7 mouse cellular contexts compared by ENCODE assay signal in the genomic region with DNA sequence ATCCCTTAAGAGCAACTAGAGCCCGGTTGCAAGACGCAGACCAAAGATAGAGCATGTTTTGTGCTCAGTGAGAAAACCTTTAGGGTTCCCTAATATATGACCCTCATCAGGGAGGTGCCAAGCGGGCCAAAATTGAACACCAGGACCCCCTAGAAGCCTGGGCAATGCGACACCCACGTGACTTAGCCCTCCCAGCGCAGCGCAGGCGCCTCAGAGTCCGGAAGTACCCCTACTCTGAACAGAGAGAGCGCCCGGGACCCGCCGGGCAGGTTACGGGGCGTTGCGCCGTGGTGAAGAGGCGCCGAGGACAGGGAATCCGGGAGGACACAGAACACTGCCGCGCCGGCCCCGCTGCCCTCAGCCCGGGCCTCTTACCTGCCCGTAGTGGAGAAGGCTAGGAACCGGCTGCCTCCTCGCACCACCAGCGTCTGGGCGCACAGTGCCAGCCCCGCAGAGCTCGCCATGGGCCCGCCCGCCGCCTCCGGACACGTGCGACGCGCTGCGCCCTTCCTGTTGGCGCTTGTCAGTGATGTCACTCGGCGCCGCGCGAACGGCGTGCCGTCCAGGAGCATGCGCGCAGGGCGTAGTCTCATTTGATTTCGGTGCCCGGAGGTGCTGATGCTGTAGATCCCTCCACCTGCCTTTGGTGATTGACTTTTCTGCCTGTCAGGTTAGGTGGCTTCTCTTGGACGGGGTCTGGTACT. TPM values are rescaled to one million over a fixed set of nuclear protein-coding genes. Genes with fewer than 3 reads are reported as not detected.
DNase-seq lines count a peak whose midpoint lies in the region; ATAC-seq lines count a peak whose summit lies in the region.

No protein-coding gene starts in this region.

- H3K4me3 ChIP-seq in intestine, embryonic 16.5 days (ENCODE audit: low read length): peak overlapping the region; percentile 89
- H3K4me3 ChIP-seq in midbrain, embryonic 11.5 days (ENCODE audit: low read depth, low read length): peak overlapping the region; percentile 75

- no peaks in the 10 kb centered on the region for H3K9me3 ChIP-seq in intestine, embryonic 16.5 days (ENCODE audit: control insufficient read depth, low read length)
- no peaks in the 10 kb centered on the region for H3K9me3 ChIP-seq in midbrain, embryonic 11.5 days (ENCODE audit: control insufficient read depth, low read length)

- intact Hi-C loops in gastrocnemius, postnatal 36 days (cut with DNase I): no loop called here
- intact Hi-C loops in left cerebral cortex, postnatal 36 days (cut with DNase I): no loop called here

- ATAC-seq in intestine, embryonic 16.5 days: peak; percentile 98
- ATAC-seq in midbrain, embryonic 11.5 days (ENCODE audit: low FRiP score): peak; percentile 97

- WGBS in intestine, embryonic 16.5 days: under 1% methylated on average over 56 of the region's 56 CpGs
- under 1% methylated on average over 51 of the region's 56 CpGs for WGBS in midbrain, embryonic 11.5 days

- H3K4me1 ChIP-seq in intestine, embryonic 16.5 days (ENCODE audit: control insufficient read depth, insufficient read depth, low read length): peaks cover 12% of the 10 kb centered on the region
- 0 out of 2 replicates have a peak, but pooled peaks cover 3% of the 10 kb centered on the region for H3K4me1 ChIP-seq in midbrain, embryonic 11.5 days (ENCODE audit: control insufficient read depth, insufficient read depth, low read length)

- DNase-seq in adrenal gland, adult 18-20 months (ENCODE audit: low spot score in 2 of 2): peak; percentile 86 to 87
- DNase-seq in embryo, embryonic 11 days: peak; percentile 96
- DNase-seq in gastrocnemius, postnatal 36 days: peak; percentile 70 to 76
- DNase-seq in left cerebral cortex, postnatal 36 days (ENCODE audit: low spot score in 2 of 2): peak; percentile 89 to 90
- peak; percentile 99 for DNase-seq in midbrain, embryonic 11.5 days (ENCODE audit: low spot score, missing footprints)
- DNase-seq in skeletal muscle tissue, adult 2 months (ENCODE audit: low read depth, low spot score): peak; percentile 86

- peak overlapping the region; percentile 80 for H3K4me2 ChIP-seq in intestine, embryonic 16.5 days (ENCODE audit: low read depth, low read length)
- peak overlapping the region; percentile 54 for H3K4me2 ChIP-seq in midbrain, embryonic 11.5 days

- peaks cover 11% of the 10 kb centered on the region for H3K36me3 ChIP-seq in intestine, embryonic 16.5 days (ENCODE audit: control insufficient read depth, insufficient read depth, low read length)
- H3K36me3 ChIP-seq in midbrain, embryonic 11.5 days (ENCODE audit: control insufficient read depth, insufficient read depth, low read length): peaks cover 3% of the 10 kb centered on the region; the same call in 1 of the 2 replicates

- H3K27ac ChIP-seq in intestine, embryonic 16.5 days (ENCODE audit: low read length): peak overlapping the region; percentile 73
- peak overlapping the region; percentile 49; the same call in 1 of the 2 replicates for H3K27ac ChIP-seq in midbrain, embryonic 11.5 days (ENCODE audit: low read depth, low read length)

- H3K27me3 ChIP-seq in intestine, embryonic 16.5 days (replicated peaks; ENCODE audit: control insufficient read depth, insufficient read depth, low read length): no peaks in the 10 kb centered on the region
- H3K27me3 ChIP-seq in midbrain, embryonic 11.5 days (ENCODE audit: control insufficient read depth, insufficient read depth, low read length): no peaks in the 10 kb centered on the region

- H3K9ac ChIP-seq in intestine, embryonic 16.5 days (ENCODE audit: low read depth, low read length): peak overlapping the region; percentile 83
- peak overlapping the region; percentile 73 for H3K9ac ChIP-seq in midbrain, embryonic 11.5 days (ENCODE audit: low read length)

RNA-seq across cellular contexts. Expression of gene Wdr4, which starts 7.8 kb away (rescaled TPM):
- 10 to 100 TPM; 17.6 to 18.4 TPM for total RNA-seq in adrenal gland, adult 18-20 months (2021)
- 1 to 10 TPM; 5.0 to 5.3 TPM for total RNA-seq in gastrocnemius, postnatal 36 days (2021)
- 39.5 and 42.3 TPM in 2 replicates for polyA plus RNA-seq in intestine, embryonic 16.5 days (2015; fragmentation: Nextera tagmentation; extraction: Ambion mirVana)
- total RNA-seq in left cerebral cortex, postnatal 36 days (2021): 10 to 100 TPM; 23.9 to 28.2 TPM
- 35.4 and 39.4 TPM in 2 replicates for polyA plus RNA-seq in midbrain, embryonic 11.5 days (2014; fragmentation: Nextera tagmentation; extraction: Ambion mirVana)

RNA-seq across cellular contexts. Expression of gene Ndufv3, which starts 8.0 kb away (rescaled TPM):
- 100 to 1,000 TPM; 450 to 534 TPM for total RNA-seq in adrenal gland, adult 18-20 months (2021)
- total RNA-seq in gastrocnemius, postnatal 36 days (2021): 100 to 1,000 TPM; 439 to 467 TPM
- 467 and 488 TPM in 2 replicates for polyA plus RNA-seq in intestine, embryonic 16.5 days (2015; fragmentation: Nextera tagmentation; extraction: Ambion mirVana)
- total RNA-seq in left cerebral cortex, postnatal 36 days (2021): 100 to 1,000 TPM; 231 to 260 TPM
- polyA plus RNA-seq in midbrain, embryonic 11.5 days (2014; fragmentation: Nextera tagmentation; extraction: Ambion mirVana): 239 and 249 TPM in 2 replicates

RNA-seq across cellular contexts. Expression of gene Pknox1, which starts 52.6 kb away (rescaled TPM):
- total RNA-seq in adrenal gland, adult 18-20 months (2021): 10 to 100 TPM; 19.0 to 23.0 TPM
- total RNA-seq in gastrocnemius, postnatal 36 days (2021): 1 to 10 TPM; 6.0 to 7.2 TPM
- polyA plus RNA-seq in intestine, embryonic 16.5 days (2015; fragmentation: Nextera tagmentation; extraction: Ambion mirVana): 25.7 and 27.4 TPM in 2 replicates
- 10 to 100 TPM; 13.1 to 17.8 TPM for total RNA-seq in left cerebral cortex, postnatal 36 days (2021)
- polyA plus RNA-seq in midbrain, embryonic 11.5 days (2014; fragmentation: Nextera tagmentation; extraction: Ambion mirVana): 22.4 and 22.7 TPM in 2 replicates

Comparison
In these comparisons a context has a peak if more than half of its experiments do, and no peak if none do; other contexts are left out.
1. Peak in every context shown above with its lines: DNase-seq, ATAC-seq, H3K4me3 ChIP-seq and H3K27ac ChIP-seq.